Mouse (Mus musculus): ENCODE measurements at regions not wholly inside any gene's neighbourhood (a gene's known extent, or its start where the extent isn't known, plus 50 kb on each side); places are given as distances from the start of the nearest gene placed in this dataset.

GRCm38 (mm10) chr6:16667241-16667640 lies 231.0 kb downstream of the Tfec start:
- ATAC-seq (ENCODE audit: insufficient number of reproducible peaks, low FRiP score, low TSS enrichment, low read depth) = no peak
- Histone ChIP-seq H3K27ac (replicated peaks) (no peak overlapping the region), H3K4me1 (no peaks in the 10 kb centered on the region), H3K9ac (no peak overlapping the region), H3K27me3 (no peaks in the 10 kb centered on the region), H3K4me3 (replicated peaks) (no peak overlapping the region), H3K36me3 (no peaks in the 10 kb centered on the region), H3K4me2 (replicated peaks) (no peak overlapping the region), H3K9me3 (replicated peaks) (no peaks in the 10 kb centered on the region)
- 53% methylated on average over 6 of the region's 6 CpGs for WGBS

DNA sequence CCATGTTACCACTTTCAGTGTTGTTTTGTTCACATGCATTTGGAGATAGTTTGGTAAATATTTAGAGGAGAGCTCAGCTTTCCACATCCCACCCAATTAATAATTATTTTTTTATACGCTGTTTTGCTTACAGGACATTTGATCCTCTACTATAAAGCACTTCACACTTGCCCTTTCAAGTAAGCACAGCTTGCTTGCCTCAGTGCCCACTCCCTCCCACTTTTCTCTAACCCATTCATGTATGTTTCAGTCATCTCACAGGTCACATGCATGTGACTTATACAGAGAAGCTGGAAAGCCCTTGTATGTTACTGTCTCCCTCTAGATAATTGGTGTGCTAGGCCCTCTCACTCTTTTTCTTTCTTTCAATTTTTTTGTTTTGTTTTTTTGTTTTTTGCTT lies 252.0 kb downstream of the Tfec start:
- Histone ChIP-seq H3K27ac (replicated peaks) (no peak overlapping the region), H3K36me3 (no peaks in the 10 kb centered on the region), H3K27me3 (no peaks in the 10 kb centered on the region), H3K9ac (no peak overlapping the region), H3K4me1 (no peaks in the 10 kb centered on the region), H3K9me3 (replicated peaks) (no peaks in the 10 kb centered on the region), H3K4me3 (replicated peaks) (no peak overlapping the region), H3K4me2 (replicated peaks) (no peak overlapping the region)
- no peak for ATAC-seq (ENCODE audit: insufficient number of reproducible peaks, low FRiP score, low TSS enrichment, low read depth)
- 78% methylated on average over 1 of the region's 1 CpGs for WGBS

DNA sequence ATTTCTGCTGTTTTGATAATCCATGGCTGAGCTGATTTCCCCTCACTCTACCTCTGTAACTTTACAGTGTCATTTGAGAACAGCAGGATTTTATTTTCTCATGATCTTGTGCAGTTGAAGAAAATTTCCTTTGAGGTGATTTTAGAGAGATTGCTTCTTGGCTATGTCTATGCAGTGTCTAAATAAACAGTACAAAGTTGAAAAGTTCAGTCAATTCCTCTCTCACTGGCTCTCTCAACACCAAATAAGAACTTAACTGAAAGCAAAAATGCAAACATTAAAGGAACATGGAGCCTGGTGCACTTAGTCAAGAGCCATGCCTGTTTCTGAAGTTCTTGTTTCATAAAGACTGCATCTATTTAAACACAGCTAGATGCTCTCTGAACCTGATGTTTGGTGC lies 254.7 kb downstream of the Tfec start:
- H3K9ac ChIP-seq = no peak overlapping the region
- H3K27ac ChIP-seq (replicated peaks) = no peak overlapping the region
- no peaks in the 10 kb centered on the region for H3K36me3 ChIP-seq
- no peaks in the 10 kb centered on the region for H3K4me1 ChIP-seq
- ATAC-seq (ENCODE audit: insufficient number of reproducible peaks, low FRiP score, low TSS enrichment, low read depth) = no peak
- H3K4me3 ChIP-seq (replicated peaks) = no peak overlapping the region
- no peaks in the 10 kb centered on the region for H3K27me3 ChIP-seq
- no peaks in the 10 kb centered on the region for H3K9me3 ChIP-seq (replicated peaks)
- H3K4me2 ChIP-seq (replicated peaks) = no peak overlapping the region

- Histone ChIP-seq H3K4me2 (replicated peaks) (no peak overlapping the region), H3K4me1 (no peaks in the 10 kb centered on the region), H3K36me3 (no peaks in the 10 kb centered on the region), H3K9me3 (replicated peaks) (no peaks in the 10 kb centered on the region), H3K27ac (replicated peaks) (no peak overlapping the region), H3K9ac (no peak overlapping the region), H3K27me3 (no peaks in the 10 kb centered on the region), H3K4me3 (replicated peaks) (no peak overlapping the region)
- no peak for ATAC-seq (ENCODE audit: insufficient number of reproducible peaks, low FRiP score, low TSS enrichment, low read depth)
- 73% methylated on average over 13 of the region's 13 CpGs for WGBS
Observed at GRCm38 (mm10) chr6:16636736-16637304, 261.4 kb downstream of the Tfec start.

DNA sequence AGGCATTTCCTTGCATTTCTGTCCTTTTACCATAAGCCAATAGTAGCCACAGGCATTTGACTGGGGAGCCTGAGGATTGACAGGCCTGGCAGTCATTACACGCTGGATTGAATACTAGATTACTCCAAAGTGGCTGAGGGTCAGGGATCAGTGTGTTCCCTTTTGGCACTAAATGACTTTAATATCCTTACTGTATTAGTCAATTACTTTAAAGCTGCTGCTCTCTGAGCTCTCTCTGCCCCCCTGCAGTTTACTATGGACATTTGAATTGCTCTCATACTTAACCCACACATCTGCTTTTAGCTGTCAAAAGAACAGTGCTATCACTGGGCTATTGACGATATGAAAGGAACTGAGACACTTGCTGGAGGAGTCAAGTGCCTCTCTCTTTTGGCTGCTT lies 262.1 kb downstream of the Tfec start:
- WGBS = 18% methylated on average over 2 of the region's 2 CpGs
- no peak for ATAC-seq (ENCODE audit: insufficient number of reproducible peaks, low FRiP score, low TSS enrichment, low read depth)
- H3K9ac ChIP-seq = no peak overlapping the region
- no peak overlapping the region for H3K27ac ChIP-seq (replicated peaks)
- H3K27me3 ChIP-seq = no peaks in the 10 kb centered on the region
- no peak overlapping the region for H3K4me3 ChIP-seq (replicated peaks)
- no peaks in the 10 kb centered on the region for H3K4me1 ChIP-seq
- H3K36me3 ChIP-seq = no peaks in the 10 kb centered on the region
- no peak overlapping the region for H3K4me2 ChIP-seq (replicated peaks)
- no peaks in the 10 kb centered on the region for H3K9me3 ChIP-seq (replicated peaks)

GRCm38 (mm10) chr6:16607393-16608023 lies 290.7 kb downstream of the Tfec start:
- Histone ChIP-seq H3K36me3 (no peaks in the 10 kb centered on the region), H3K27ac (replicated peaks) (no peak overlapping the region), H3K27me3 (no peaks in the 10 kb centered on the region), H3K9me3 (replicated peaks) (no peaks in the 10 kb centered on the region), H3K4me3 (replicated peaks) (no peak overlapping the region), H3K9ac (no peak overlapping the region), H3K4me2 (replicated peaks) (no peak overlapping the region), H3K4me1 (no peaks in the 10 kb centered on the region)
- WGBS = 63% methylated on average over 9 of the region's 9 CpGs
- ATAC-seq (ENCODE audit: insufficient number of reproducible peaks, low FRiP score, low TSS enrichment, low read depth) = no peak

DNA sequence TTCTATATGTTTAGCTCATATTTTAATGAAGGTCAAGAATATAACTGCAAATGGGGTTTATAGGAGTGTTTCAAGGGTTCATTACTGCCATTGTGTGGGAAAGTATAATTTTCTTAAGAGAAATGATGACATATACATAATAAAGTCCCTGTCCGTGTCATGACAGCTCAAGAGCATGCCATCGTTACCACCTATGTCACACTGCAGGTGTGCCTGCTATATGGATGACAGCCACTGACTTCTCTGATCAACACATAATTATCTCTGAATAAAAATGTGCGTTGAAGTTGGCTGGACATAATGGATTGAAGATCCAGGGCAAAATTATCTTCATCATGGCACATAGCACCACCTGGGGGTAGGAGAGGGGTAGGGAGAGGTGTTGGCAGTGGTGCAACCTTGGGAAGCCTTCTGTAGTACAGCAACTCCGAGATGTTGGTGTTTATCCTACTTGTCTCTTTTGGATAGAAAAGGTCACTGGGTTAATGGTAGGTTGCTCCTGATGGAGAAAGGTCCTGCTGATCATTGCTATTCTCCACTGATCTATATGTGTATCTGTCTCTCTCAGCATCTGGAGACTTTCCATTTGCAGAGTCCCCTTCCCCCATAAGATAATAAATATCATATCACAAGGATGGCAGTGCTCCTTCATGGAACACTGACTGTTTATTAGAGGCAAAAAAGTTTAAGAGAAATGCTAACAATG lies 291.4 kb downstream of the Tfec start:
- no peak overlapping the region for H3K9ac ChIP-seq
- H3K27me3 ChIP-seq = no peaks in the 10 kb centered on the region
- no peaks in the 10 kb centered on the region for H3K4me1 ChIP-seq
- no peak overlapping the region for H3K4me2 ChIP-seq (replicated peaks)
- no peak overlapping the region for H3K4me3 ChIP-seq (replicated peaks)
- ATAC-seq (ENCODE audit: insufficient number of reproducible peaks, low FRiP score, low TSS enrichment, low read depth) = no peak
- no peaks in the 10 kb centered on the region for H3K36me3 ChIP-seq
- no peak overlapping the region for H3K27ac ChIP-seq (replicated peaks)
- 74% methylated on average over 4 of the region's 4 CpGs for WGBS
- no peaks in the 10 kb centered on the region for H3K9me3 ChIP-seq (replicated peaks)

GRCm38 (mm10) chr6:16592411-16592810 lies 305.8 kb downstream of the Tfec start:
- H3K4me3 ChIP-seq (replicated peaks) = no peak overlapping the region
- H3K9ac ChIP-seq = no peak overlapping the region
- no peaks in the 10 kb centered on the region for H3K27me3 ChIP-seq
- no peaks in the 10 kb centered on the region; the same call in 1 of the 2 replicates for H3K4me1 ChIP-seq
- no peak overlapping the region for H3K4me2 ChIP-seq (replicated peaks)
- 47% methylated on average over 2 of the region's 2 CpGs for WGBS
- no peaks in the 10 kb centered on the region for H3K36me3 ChIP-seq
- ATAC-seq (ENCODE audit: insufficient number of reproducible peaks, low FRiP score, low TSS enrichment, low read depth) = no peak
- H3K27ac ChIP-seq (replicated peaks) = no peak overlapping the region
- H3K9me3 ChIP-seq (replicated peaks) = no peaks in the 10 kb centered on the region

GRCm38 (mm10) chr6:16582302-16582701 lies 315.9 kb downstream of the Tfec start:
- WGBS = 77% methylated on average over 7 of the region's 7 CpGs
- H3K36me3 ChIP-seq = no peaks in the 10 kb centered on the region
- H3K4me2 ChIP-seq (replicated peaks) = no peak overlapping the region
- H3K27me3 ChIP-seq = no peaks in the 10 kb centered on the region
- H3K4me3 ChIP-seq (replicated peaks) = no peak overlapping the region
- no peak overlapping the region for H3K9ac ChIP-seq
- no peak overlapping the region for H3K27ac ChIP-seq (replicated peaks)
- no peaks in the 10 kb centered on the region for H3K9me3 ChIP-seq (replicated peaks)
- H3K4me1 ChIP-seq = no peaks in the 10 kb centered on the region
- ATAC-seq (ENCODE audit: insufficient number of reproducible peaks, low FRiP score, low TSS enrichment, low read depth) = no peak

- H3K4me2 ChIP-seq (replicated peaks) = no peak overlapping the region
- H3K4me3 ChIP-seq (replicated peaks) = no peak overlapping the region
- H3K36me3 ChIP-seq = no peaks in the 10 kb centered on the region
- no peaks in the 10 kb centered on the region for H3K4me1 ChIP-seq
- 81% methylated on average over 4 of the region's 4 CpGs for whole genome bisulfite sequencing
- H3K27ac ChIP-seq (replicated peaks) = no peak overlapping the region
- ATAC-seq (ENCODE audit: insufficient number of reproducible peaks, low FRiP score, low TSS enrichment, low read depth) = no peak
- no peak overlapping the region for H3K9ac ChIP-seq
- no peaks in the 10 kb centered on the region for H3K9me3 ChIP-seq (replicated peaks)
- no peaks in the 10 kb centered on the region for H3K27me3 ChIP-seq
Observed at GRCm38 (mm10) chr6:16581801-16582200, 316.4 kb downstream of the Tfec start.

DNA sequence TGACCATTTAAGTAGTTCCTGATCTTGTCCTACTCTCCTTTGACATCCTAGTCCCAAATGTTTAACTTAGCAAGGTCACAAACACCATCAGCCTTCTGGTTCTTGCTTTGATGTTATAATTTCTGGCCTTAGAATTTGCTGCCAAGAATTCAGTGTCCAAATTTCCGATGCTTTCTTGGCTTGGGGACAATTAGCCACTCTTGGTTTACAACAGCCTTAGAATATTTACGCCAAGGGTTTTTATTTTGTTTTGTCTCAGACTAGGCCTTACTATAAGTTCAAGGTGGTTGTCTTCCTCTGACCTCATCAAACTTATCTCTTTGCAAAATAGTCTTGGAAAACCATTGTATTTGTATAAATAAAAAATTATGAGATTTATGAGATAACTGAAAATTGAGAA lies 322.4 kb downstream of the Tfec start:
- ATAC-seq (ENCODE audit: insufficient number of reproducible peaks, low FRiP score, low TSS enrichment, low read depth) = no peak
- Histone ChIP-seq H3K9ac (no peak overlapping the region), H3K4me2 (replicated peaks) (no peak overlapping the region), H3K27me3 (no peaks in the 10 kb centered on the region), H3K9me3 (replicated peaks) (no peaks in the 10 kb centered on the region), H3K4me3 (replicated peaks) (no peak overlapping the region), H3K36me3 (no peaks in the 10 kb centered on the region), H3K27ac (replicated peaks) (no peak overlapping the region), H3K4me1 (no peaks in the 10 kb centered on the region)
- WGBS = 79% methylated on average over 2 of the region's 2 CpGs

GRCm38 (mm10) chr6:16572828-16573227 lies 325.4 kb downstream of the Tfec start:
- WGBS = 31% methylated on average over 6 of the region's 6 CpGs
- no peaks in the 10 kb centered on the region for H3K9me3 ChIP-seq (replicated peaks)
- H3K27ac ChIP-seq (replicated peaks) = no peak overlapping the region
- ATAC-seq (ENCODE audit: insufficient number of reproducible peaks, low FRiP score, low TSS enrichment, low read depth) = no peak
- H3K4me1 ChIP-seq = no peaks in the 10 kb centered on the region
- H3K9ac ChIP-seq = no peak overlapping the region
- H3K4me3 ChIP-seq (replicated peaks) = no peak overlapping the region
- H3K36me3 ChIP-seq = no peaks in the 10 kb centered on the region
- no peak overlapping the region for H3K4me2 ChIP-seq (replicated peaks)
- H3K27me3 ChIP-seq = no peaks in the 10 kb centered on the region
